Mouse (Mus musculus) hindbrain, postnatal 0 days (tissue): ENCODE data around the gene Hspa4. TPM values are rescaled to one million over a fixed set of nuclear protein-coding genes. Genes with fewer than 3 reads are reported as not detected.
A peak's percentile ranks its signal among the peaks of the same experiment; 100 is the strongest.

ENCODE experiments used
- ATAC-seq: fragments of 200-750 bp; cut with Nextera tagmentation; 2 replicates; pipeline ENCODE4 v1.8.0; 2017; ENCODE audit warnings: mild to moderate bottlenecking, moderate TSS enrichment, moderate library complexity
- DNase-seq: peaks from one replicate; pipeline ENCODE4 v3.0.0-alpha.2; 2015; ENCODE audit warnings: low spot score
- H3K27ac ChIP-seq: fragments of 300-500 bp; sonication (generic); 2 replicates; pipeline ENCODE4 v1.5.1; 2014; ENCODE audit warnings: mild to moderate bottlenecking
- H3K27me3 ChIP-seq: fragments of 300-500 bp; sonication (generic); 2 replicates; pipeline ENCODE4 v1.6.1; 2014; ENCODE audit warnings: low read length, mixed read lengths; ENCODE audit not compliant: insufficient read depth
- H3K36me3 ChIP-seq: fragments of 300-500 bp; sonication (generic); 2 replicates; pipeline ENCODE4 v1.6.1; 2014; ENCODE audit warnings: low read length, mixed read lengths; ENCODE audit not compliant: insufficient read depth
- H3K4me1 ChIP-seq: fragments of 300-500 bp; sonication (generic); 2 replicates; pipeline ENCODE4 v1.6.1; 2014; ENCODE audit warnings: antibody characterized with exemption, low read length, mixed read lengths; ENCODE audit not compliant: insufficient read depth
- H3K4me2 ChIP-seq: fragments of 300-500 bp; sonication (generic); 2 replicates; pipeline ENCODE4 v1.6.1; 2014; ENCODE audit warnings: low read depth, mild to moderate bottlenecking, low read length, moderate library complexity, mixed read lengths
- H3K4me3 ChIP-seq: fragments of 300-500 bp; sonication (generic); 2 replicates; pipeline ENCODE4 v1.5.1; 2014; ENCODE audit warnings: low read length
- H3K9ac ChIP-seq: fragments of 300-500 bp; sonication (generic); replicated peaks from 2 replicates; pipeline ENCODE4 v1.6.1; 2014; ENCODE audit warnings: mild to moderate bottlenecking, low read length, moderate library complexity, mixed read lengths
- H3K9me3 ChIP-seq: fragments of 300-500 bp; sonication (generic); 2 replicates; pipeline ENCODE4 v1.6.1; 2016; ENCODE audit warnings: low read length, mixed read lengths
- CTCF ChIP-seq: IDR thresholded peaks from 2 replicates; pipeline ENCODE4 v1.5.1; 2016; ENCODE audit warnings: antibody characterized with exemption, control low read depth, low read depth
- WGBS: fragments of 180-500 bp; shearing (Covaris S2); extraction: QIAGEN DNeasy Blood & Tissue Kit; methylation state at CpG from one replicate; pipeline ENCODE4 v1.1.7; 2014; 5-methylcytosine and 5-hydroxymethylcytosine counted together
- polyA plus RNA-seq: library from polyadenylated mRNA; unstranded; fragments of >200 nt; fragmentation: Nextera tagmentation; extraction: Ambion mirVana; gene quantifications from 2 replicates; pipeline ENCODE4 v1.2.1, GENCODE M21; 2015
- total RNA-seq: library from RNA; depleted of rRNA; stranded (reverse); fragments of >200 nt; gene quantifications from 2 replicates; pipeline ENCODE4 v1.2.3, GENCODE M21; 2014

Hspa4 gene
- total and polyA plus RNA-seq, 2 experiments from 2014 or later: 50.8 to 79.4 TPM

GRCm38 (mm10) chr11:53307558-53308065 is 7.4 kb upstream of the Hspa4 start:
- Histone ChIP-seq H3K4me3 (no peak overlapping the region), H3K36me3 (no peaks in the 10 kb centered on the region), H3K9ac (no peak overlapping the region), H3K27ac (no peak overlapping the region), H3K4me2 (no peak overlapping the region), H3K27me3 (no peaks in the 10 kb centered on the region), H3K4me1 (no peaks in the 10 kb centered on the region), H3K9me3 (no peaks in the 10 kb centered on the region)
- no peak for DNase-seq
- ATAC-seq: no peak
- 58% methylated on average over 10 of the region's 10 CpGs for WGBS
- no peak for TF ChIP-seq CTCF

GRCm38 (mm10) chr11:53306965-53307364 is 6.7 kb upstream of the Hspa4 start:
- no peak for DNase-seq
- no peaks in the 10 kb centered on the region for H3K4me1 ChIP-seq
- no peak for TF ChIP-seq CTCF
- no peak overlapping the region for H3K27ac ChIP-seq
- WGBS: 77% methylated on average over 2 of the region's 2 CpGs
- no peak overlapping the region for H3K4me2 ChIP-seq
- H3K9ac ChIP-seq: no peak overlapping the region
- no peaks in the 10 kb centered on the region for H3K27me3 ChIP-seq
- H3K9me3 ChIP-seq: no peaks in the 10 kb centered on the region
- H3K36me3 ChIP-seq: no peaks in the 10 kb centered on the region
- ATAC-seq: no peak
- H3K4me3 ChIP-seq: no peak overlapping the region

- H3K36me3 ChIP-seq: no peaks in the 10 kb centered on the region
- H3K27ac ChIP-seq: no peak overlapping the region
- WGBS: 84% methylated on average over 14 of the region's 14 CpGs
- no peak overlapping the region for H3K4me2 ChIP-seq
- H3K4me3 ChIP-seq: no peak overlapping the region
- no peak for TF ChIP-seq CTCF
- H3K4me1 ChIP-seq: peaks cover 8% of the 10 kb centered on the region; the same call in 1 of the 2 replicates
- no peaks in the 10 kb centered on the region for H3K27me3 ChIP-seq
- DNase-seq (no peak), ATAC-seq (no peak)
- H3K9ac ChIP-seq: no peak overlapping the region
- no peaks in the 10 kb centered on the region for H3K9me3 ChIP-seq
Measured at GRCm38 (mm10) chr11:53304044-53304840, 4.0 kb upstream of the Hspa4 start.

GRCm38 (mm10) chr11:53301167-53301515 is 884 bp upstream of the Hspa4 start:
- TF ChIP-seq CTCF: no peak
- no peaks in the 10 kb centered on the region for H3K27me3 ChIP-seq
- H3K4me1 ChIP-seq: peaks cover 17% of the 10 kb centered on the region
- H3K36me3 ChIP-seq: no peaks in the 10 kb centered on the region
- WGBS: 53% methylated on average over 9 of the region's 9 CpGs
- peak overlapping the region; percentile 85 for H3K4me2 ChIP-seq
- peak overlapping the region; percentile 98 for H3K4me3 ChIP-seq
- ATAC-seq (no peak), DNase-seq (no peak)
- peak overlapping the region; percentile 98 for H3K9ac ChIP-seq
- no peaks in the 10 kb centered on the region for H3K9me3 ChIP-seq
- H3K27ac ChIP-seq: peak overlapping the region; percentile 98

- Histone ChIP-seq H3K4me3 (peak overlapping the region; percentile 98), H3K36me3 (no peaks in the 10 kb centered on the region), H3K27me3 (no peaks in the 10 kb centered on the region), H3K4me2 (peak overlapping the region; percentile 85), H3K9ac (peak overlapping the region; percentile 98), H3K9me3 (no peaks in the 10 kb centered on the region), H3K27ac (peak overlapping the region; percentile 98), H3K4me1 (peaks cover 17% of the 10 kb centered on the region)
- WGBS: under 1% methylated on average over 80 of the region's 80 CpGs
- ATAC-seq: peak; percentile 71
- no peak for TF ChIP-seq CTCF
- DNase-seq: peak; percentile 52
Measured at GRCm38 (mm10) chr11:53299551-53300329, 517 bp downstream of the Hspa4 start.

DNA sequence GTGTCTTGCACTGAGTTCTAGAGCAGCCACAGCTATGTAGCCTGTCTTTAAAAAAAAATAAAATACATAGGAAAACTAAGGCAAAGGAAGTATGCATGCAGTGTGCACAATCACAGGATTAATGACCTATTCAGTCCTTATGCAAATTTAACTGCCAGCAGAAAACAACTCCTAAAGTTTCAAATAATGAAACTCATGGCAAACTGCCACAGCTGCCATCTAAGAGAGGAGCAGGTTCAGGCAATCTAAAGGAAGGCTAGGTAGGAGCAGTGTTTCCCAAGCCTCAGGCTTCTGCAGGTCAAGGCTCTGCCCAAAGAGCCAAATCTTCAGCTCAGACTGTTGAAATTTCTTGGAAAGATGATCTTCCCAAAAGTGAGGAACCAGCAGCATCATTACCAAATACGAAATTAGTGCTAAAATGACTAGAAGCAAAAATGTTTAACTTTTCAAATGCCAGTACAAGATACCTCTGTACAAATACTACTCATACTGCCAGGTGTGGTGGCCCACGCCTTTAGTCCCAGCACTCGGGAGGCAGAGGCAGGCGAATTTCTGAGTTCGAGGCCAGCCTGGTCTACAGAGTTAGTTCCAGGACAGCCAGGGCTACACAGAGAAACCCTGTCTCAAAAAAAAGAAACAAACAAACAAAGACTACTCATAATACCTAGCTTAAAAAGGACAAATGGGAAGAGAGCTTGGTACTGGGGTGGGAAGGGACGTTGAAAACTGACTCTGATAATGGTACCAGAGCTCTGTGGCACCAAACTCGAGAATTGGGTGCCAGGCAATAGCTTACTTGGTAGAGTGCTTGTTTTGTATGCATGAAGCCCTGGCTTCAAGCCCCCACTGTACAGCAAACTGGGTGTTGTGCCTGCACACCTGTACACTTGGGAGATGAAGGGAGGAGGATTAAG is 2.1 kb downstream of the Hspa4 start:
- Histone ChIP-seq H3K9me3 (no peaks in the 10 kb centered on the region), H3K36me3 (no peaks in the 10 kb centered on the region), H3K4me2 (peak overlapping the region; percentile 85), H3K27me3 (no peaks in the 10 kb centered on the region), H3K4me3 (peak overlapping the region; percentile 98; the same call in 1 of the 2 replicates), H3K4me1 (peaks cover 17% of the 10 kb centered on the region), H3K9ac (0 out of 2 replicates have a peak overlapping the region, but pooled peaks have one; percentile 9), H3K27ac (no peak overlapping the region)
- TF ChIP-seq CTCF: no peak
- DNase-seq (no peak), ATAC-seq (no peak)
- 86% methylated on average over 7 of the region's 7 CpGs for WGBS
